Mouse (Mus musculus) intestine, embryonic 16.5 days (tissue): ENCODE measurements around the gene Zdhhc19. TPM values are rescaled to one million over a fixed set of nuclear protein-coding genes. Genes with fewer than 3 reads are reported as not detected.

ENCODE experiments used
- ATAC-seq: fragments of 200-750 bp; cut with Nextera tagmentation; 2 replicates; pipeline ENCODE4 v1.8.0; 2017; ENCODE audit warnings: moderate TSS enrichment, moderate library complexity
- H3K27ac ChIP-seq: fragments of 300-500 bp; sonication (generic); 2 replicates; pipeline ENCODE4 v1.5.1; 2014; ENCODE audit warnings: mild to moderate bottlenecking, low read length
- H3K27me3 ChIP-seq: fragments of 300-500 bp; sonication (generic); replicated peaks from 2 replicates; pipeline ENCODE4 v1.6.1; 2014; ENCODE audit warnings: low read length, control low read depth, mixed read lengths; ENCODE audit not compliant: control insufficient read depth, insufficient read depth
- H3K36me3 ChIP-seq: fragments of 300-500 bp; sonication (generic); 2 replicates; pipeline ENCODE4 v1.6.1; 2014; ENCODE audit warnings: low read length, control low read depth; ENCODE audit not compliant: control insufficient read depth, insufficient read depth
- H3K4me1 ChIP-seq: fragments of 300-500 bp; sonication (generic); 2 replicates; pipeline ENCODE4 v1.6.1; 2014; ENCODE audit warnings: low read length, control low read depth, mixed read lengths; ENCODE audit not compliant: control insufficient read depth, insufficient read depth
- H3K4me2 ChIP-seq: fragments of 300-500 bp; sonication (generic); 2 replicates; pipeline ENCODE4 v1.6.1; 2014; ENCODE audit warnings: low read depth, low read length, control low read depth
- H3K4me3 ChIP-seq: fragments of 300-500 bp; sonication (generic); 2 replicates; pipeline ENCODE4 v1.5.1; 2014; ENCODE audit warnings: mild to moderate bottlenecking, low read length
- H3K9ac ChIP-seq: fragments of 300-500 bp; sonication (generic); 2 replicates; pipeline ENCODE4 v1.6.1; 2014; ENCODE audit warnings: low read depth, low read length
- H3K9me3 ChIP-seq: fragments of 300-500 bp; sonication (generic); 2 replicates; pipeline ENCODE4 v1.6.1; 2016; ENCODE audit warnings: low read length, control low read depth; ENCODE audit not compliant: control insufficient read depth
- WGBS: fragments of 180-500 bp; shearing (Covaris S2); extraction: QIAGEN DNeasy Blood & Tissue Kit; methylation state at CpG from one replicate; pipeline ENCODE4 v1.1.7; 2014; 5-methylcytosine and 5-hydroxymethylcytosine counted together
- polyA plus RNA-seq: library from polyadenylated mRNA; unstranded; fragments of >200 nt; fragmentation: Nextera tagmentation; extraction: Ambion mirVana; gene quantifications from 2 replicates; pipeline ENCODE4 v1.2.1, GENCODE M21; 2015

The Zdhhc19 gene
- polyA plus RNA-seq, 1 experiment from 2014 or later, result 2.1 TPM

- Histone ChIP-seq H3K9ac (no peak overlapping the region), H3K27me3 (no peaks in the 10 kb centered on the region), H3K4me1 (peaks cover 28% of the 10 kb centered on the region), H3K36me3 (no peaks in the 10 kb centered on the region), H3K9me3 (no peaks in the 10 kb centered on the region), H3K27ac (peak overlapping the region; percentile 51), H3K4me2 (no peak overlapping the region; the same call in 1 of the 2 replicates), H3K4me3 (no peak overlapping the region)
- WGBS, result 32% methylated on average over 5 of the region's 5 CpGs
- ATAC-seq, result peak; percentile 45; the same call in 1 of the 2 replicates
Observed at GRCm38 (mm10) chr16:32537867-32538660, 42.0 kb downstream of the Zdhhc19 start.

- Histone ChIP-seq H3K36me3 (no peaks in the 10 kb centered on the region), H3K27me3 (no peaks in the 10 kb centered on the region), H3K4me1 (peaks cover 28% of the 10 kb centered on the region), H3K27ac (no peak overlapping the region), H3K9ac (no peak overlapping the region), H3K9me3 (no peaks in the 10 kb centered on the region), H3K4me2 (no peak overlapping the region), H3K4me3 (no peak overlapping the region)
- WGBS, result 29% methylated on average over 3 of the region's 3 CpGs
- no peak for ATAC-seq
Observed at GRCm38 (mm10) chr16:32538761-32539255, 42.7 kb downstream of the Zdhhc19 start.

- Histone ChIP-seq H3K4me2 (no peak overlapping the region), H3K9ac (no peak overlapping the region), H3K27ac (peak overlapping the region; percentile 58), H3K36me3 (no peaks in the 10 kb centered on the region), H3K27me3 (no peaks in the 10 kb centered on the region), H3K4me3 (no peak overlapping the region), H3K9me3 (no peaks in the 10 kb centered on the region), H3K4me1 (peaks cover 19% of the 10 kb centered on the region)
- ATAC-seq, result peak; percentile 66
- WGBS, result 80% methylated on average over 6 of the region's 6 CpGs
Observed at GRCm38 (mm10) chr16:32541338-32542179, 45.5 kb downstream of the Zdhhc19 start.

GRCm38 (mm10) chr16:32543422-32543821, 47.4 kb downstream of the Zdhhc19 start:
- Histone ChIP-seq H3K9ac (no peak overlapping the region), H3K9me3 (no peaks in the 10 kb centered on the region), H3K4me2 (no peak overlapping the region), H3K36me3 (no peaks in the 10 kb centered on the region), H3K4me1 (peaks cover 11% of the 10 kb centered on the region), H3K27me3 (no peaks in the 10 kb centered on the region), H3K27ac (no peak overlapping the region), H3K4me3 (no peak overlapping the region)
- ATAC-seq, result no peak
- WGBS, result 70% methylated on average over 3 of the region's 3 CpGs

- Histone ChIP-seq H3K9me3 (no peaks in the 10 kb centered on the region), H3K36me3 (no peaks in the 10 kb centered on the region), H3K4me2 (no peak overlapping the region), H3K4me1 (peaks cover 6% of the 10 kb centered on the region), H3K27me3 (no peaks in the 10 kb centered on the region), H3K4me3 (no peak overlapping the region), H3K9ac (no peak overlapping the region), H3K27ac (no peak overlapping the region)
- 62% methylated on average over 10 of the region's 10 CpGs for WGBS
- no peak for ATAC-seq
Observed at GRCm38 (mm10) chr16:32547156-32548068, 51.3 kb downstream of the Zdhhc19 start.

GRCm38 (mm10) chr16:32550084-32550483, 54.0 kb downstream of the Zdhhc19 start:
- no peak overlapping the region for H3K27ac ChIP-seq
- WGBS, result 84% methylated on average over 4 of the region's 4 CpGs

GRCm38 (mm10) chr16:32550487-32550886, 54.4 kb downstream of the Zdhhc19 start:
- no peak overlapping the region for H3K27ac ChIP-seq
- 74% methylated on average over 5 of the region's 5 CpGs for WGBS

More at GRCm38 (mm10) chr16:32550084-32550483, 54.0 kb downstream of the Zdhhc19 start:
- Histone ChIP-seq H3K9ac (no peak overlapping the region), H3K36me3 (no peaks in the 10 kb centered on the region), H3K4me1 (peaks cover 6% of the 10 kb centered on the region), H3K9me3 (no peaks in the 10 kb centered on the region), H3K4me3 (no peak overlapping the region), H3K27me3 (no peaks in the 10 kb centered on the region), H3K4me2 (no peak overlapping the region)
- ATAC-seq, result no peak

GRCm38 (mm10) chr16:32551346-32551747, 55.3 kb downstream of the Zdhhc19 start:
- H3K27me3 ChIP-seq, result no peaks in the 10 kb centered on the region
- 22% methylated on average over 2 of the region's 2 CpGs for WGBS
- no peak overlapping the region for H3K9ac ChIP-seq
- no peak overlapping the region for H3K4me2 ChIP-seq
- H3K4me3 ChIP-seq, result no peak overlapping the region
- H3K4me1 ChIP-seq, result peaks cover 6% of the 10 kb centered on the region
- ATAC-seq, result peak; percentile 84
- H3K36me3 ChIP-seq, result no peaks in the 10 kb centered on the region
- H3K9me3 ChIP-seq, result no peaks in the 10 kb centered on the region
- 0 out of 2 replicates have a peak overlapping the region, but pooled peaks have one; percentile 33 for H3K27ac ChIP-seq

More at GRCm38 (mm10) chr16:32550487-32550886, 54.4 kb downstream of the Zdhhc19 start:
- Histone ChIP-seq H3K4me2 (no peak overlapping the region), H3K4me1 (peaks cover 6% of the 10 kb centered on the region), H3K9me3 (no peaks in the 10 kb centered on the region), H3K36me3 (no peaks in the 10 kb centered on the region), H3K27me3 (no peaks in the 10 kb centered on the region), H3K9ac (no peak overlapping the region), H3K4me3 (no peak overlapping the region)
- ATAC-seq, result no peak
